8 mouse cellular contexts compared by ENCODE assay signal in genomic region chr14:60484996-60485888, GRCm38 (mm10).
DNase-seq lines count a peak whose midpoint lies in the region; ATAC-seq lines count a peak whose summit lies in the region.

No protein-coding gene starts in this region.

- H3K4me1 ChIP-seq in embryonic facial prominence, embryonic 15.5 days: peaks cover 16% of the 10 kb centered on the region
- H3K4me1 ChIP-seq in hindbrain, embryonic 11.5 days (replicated peaks; ENCODE audit: control insufficient read depth, insufficient read depth, low read length): peaks cover 6% of the 10 kb centered on the region
- H3K4me1 ChIP-seq in lung, embryonic 15.5 days: peaks cover 19% of the 10 kb centered on the region; the same call in 1 of the 2 replicates

- peak; percentile 84 for ATAC-seq in embryonic facial prominence, embryonic 15.5 days (ENCODE audit: insufficient number of reproducible peaks, low FRiP score, low TSS enrichment, low read depth)
- ATAC-seq in hindbrain, embryonic 11.5 days (ENCODE audit: low FRiP score): peak; percentile 91
- ATAC-seq in lung, embryonic 15.5 days (ENCODE audit: borderline replicate concordance, extremely low read depth, low FRiP score, low TSS enrichment): peak; percentile 62; the same call in 1 of the 2 replicates

- no peaks in the 10 kb centered on the region for H3K36me3 ChIP-seq in embryonic facial prominence, embryonic 15.5 days
- H3K36me3 ChIP-seq in hindbrain, embryonic 11.5 days (ENCODE audit: control insufficient read depth, insufficient read depth, low read length): no peaks in the 10 kb centered on the region
- no peaks in the 10 kb centered on the region for H3K36me3 ChIP-seq in lung, embryonic 15.5 days

- no peak overlapping the region for H3K9ac ChIP-seq in embryonic facial prominence, embryonic 15.5 days
- H3K9ac ChIP-seq in hindbrain, embryonic 11.5 days (ENCODE audit: low read depth, low read length): peak overlapping the region; percentile 46
- H3K9ac ChIP-seq in lung, embryonic 15.5 days: 0 out of 2 replicates have a peak overlapping the region, but pooled peaks have one; percentile 4

- H3K27me3 ChIP-seq in embryonic facial prominence, embryonic 15.5 days: peaks cover 7% of the 10 kb centered on the region; the same call in 1 of the 2 replicates
- no peaks in the 10 kb centered on the region for H3K27me3 ChIP-seq in hindbrain, embryonic 11.5 days (ENCODE audit: control insufficient read depth, insufficient read depth, low read length)
- peaks cover 35% of the 10 kb centered on the region for H3K27me3 ChIP-seq in lung, embryonic 15.5 days

- H3K4me3 ChIP-seq in embryonic facial prominence, embryonic 15.5 days (replicated peaks): peak overlapping the region; percentile 42
- peak overlapping the region; percentile 43 for H3K4me3 ChIP-seq in hindbrain, embryonic 11.5 days (ENCODE audit: low read depth, low read length)
- H3K4me3 ChIP-seq in lung, embryonic 15.5 days: peak overlapping the region; percentile 37

- H3K27ac ChIP-seq in embryonic facial prominence, embryonic 15.5 days (replicated peaks): no peak overlapping the region; the same call in 1 of the 2 replicates
- peak overlapping the region; percentile 84 for H3K27ac ChIP-seq in hindbrain, embryonic 11.5 days (ENCODE audit: low read depth, low read length)
- no peak overlapping the region for H3K27ac ChIP-seq in lung, embryonic 15.5 days

- DNase-seq in CD4-positive helper T cell, adult 2 months (ENCODE audit: low read depth, low spot score): peak; percentile 10
- DNase-seq in adrenal gland, postnatal 25 days: peak; percentile 67
- peak; percentile 93 for DNase-seq in hindbrain, embryonic 11.5 days (ENCODE audit: low spot score)
- DNase-seq in layer of hippocampus, postnatal 10 days (ENCODE audit: low spot score in 2 of 2): peak; percentile 75 to 77
- peak; percentile 7 for DNase-seq in ovary, postnatal 10 days (ENCODE audit: low spot score)
- DNase-seq in thymus, postnatal 14 days: peak; percentile 83

- peak overlapping the region; percentile 88 for H3K4me2 ChIP-seq in embryonic facial prominence, embryonic 15.5 days (replicated peaks)
- H3K4me2 ChIP-seq in hindbrain, embryonic 11.5 days (replicated peaks; ENCODE audit: low read depth, low read length): peak overlapping the region; percentile 91
- peak overlapping the region; percentile 69 for H3K4me2 ChIP-seq in lung, embryonic 15.5 days

- WGBS in embryonic facial prominence, embryonic 15.5 days: under 1% methylated on average over 38 of the region's 38 CpGs
- WGBS in hindbrain, embryonic 11.5 days: under 1% methylated on average over 38 of the region's 38 CpGs
- under 1% methylated on average over 38 of the region's 38 CpGs for WGBS in lung, embryonic 15.5 days

- no peaks in the 10 kb centered on the region for H3K9me3 ChIP-seq in embryonic facial prominence, embryonic 15.5 days (replicated peaks)
- no peaks in the 10 kb centered on the region for H3K9me3 ChIP-seq in hindbrain, embryonic 11.5 days (ENCODE audit: control insufficient read depth, low read length)
- no peaks in the 10 kb centered on the region; the same call in 1 of the 2 replicates for H3K9me3 ChIP-seq in lung, embryonic 15.5 days

Comparison
In these comparisons a context has a peak if more than half of its experiments do, and no peak if none do; other contexts are left out.
1. DNase-seq: peak in every context shown above with its lines; median percentile 93 in hindbrain, embryonic 11.5 days; 83 in thymus, postnatal 14 days; 76 in layer of hippocampus, postnatal 10 days; 67 in adrenal gland, postnatal 25 days; 10 in CD4-positive helper T cell, adult 2 months; 7 in ovary, postnatal 10 days.